Comparison of ENCODE assay signal across 9 mouse cellular contexts in the genomic region with DNA sequence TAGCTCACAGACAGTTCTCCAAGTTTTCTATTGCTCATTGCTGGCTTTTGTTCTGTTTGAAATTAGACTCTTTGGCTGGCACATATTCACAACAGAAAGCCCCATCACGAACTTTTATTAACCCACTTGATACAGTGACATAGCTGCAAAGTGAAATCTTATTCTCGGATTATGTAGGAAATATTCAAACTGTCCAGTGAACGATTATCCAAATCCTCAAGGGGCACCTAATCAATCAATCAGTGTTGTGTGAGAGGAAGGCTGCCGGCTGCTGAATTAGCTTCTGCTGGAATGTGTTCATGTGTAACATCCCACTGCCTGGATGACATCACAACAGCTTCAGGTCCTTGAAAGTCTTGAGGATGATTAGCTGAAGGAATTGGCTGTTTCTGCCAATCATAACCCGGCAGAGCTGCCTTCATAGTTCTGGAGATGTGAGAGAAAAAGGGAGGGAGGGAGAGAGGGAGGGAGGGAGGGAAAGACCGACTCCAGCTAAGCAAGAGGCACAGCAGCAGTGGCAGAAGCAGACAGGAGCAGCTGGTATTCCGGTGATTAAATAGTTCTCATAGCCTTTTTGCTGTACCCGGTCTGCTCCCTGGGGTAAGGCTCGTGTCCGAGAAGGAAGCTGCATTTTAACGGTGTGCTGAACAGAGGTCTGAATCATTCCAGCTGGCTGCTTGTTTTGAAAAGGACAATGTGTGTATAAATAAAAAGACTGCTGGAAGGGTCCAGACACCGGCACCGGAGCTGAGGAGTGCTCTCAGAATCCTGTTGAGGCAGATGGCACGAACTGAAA. TPM values are rescaled to one million over a fixed set of nuclear protein-coding genes. Genes with fewer than 3 reads are reported as not detected.
DNase-seq lines count a peak whose midpoint lies in the region; ATAC-seq and TF ChIP-seq lines count a peak whose summit lies in the region.
"Had no signal": no experiment of that assay in that cellular context is flagged by ENCODE, and none has a peak within 500 bp of the region (broad histone marks: within the 10 kb centered on the region; RNA-seq: fewer than 3 reads in every experiment).

Gene Ndst4 (plus strand): TSS at position 476 of the 796 bp plus-strand sequence.

- no peaks in the 10 kb centered on the region for H3K4me1 ChIP-seq in heart, postnatal 0 days (ENCODE audit: control insufficient read depth, insufficient read depth)
- no peaks in the 10 kb centered on the region for H3K4me1 ChIP-seq in embryonic facial prominence, embryonic 11.5 days (ENCODE audit: control insufficient read depth, insufficient read depth, low read length)
- 0 out of 2 replicates have a peak, but pooled peaks cover 5% of the 10 kb centered on the region for H3K4me1 ChIP-seq in hindbrain, embryonic 15.5 days (replicated peaks)
- H3K4me1 ChIP-seq in limb, embryonic 11.5 days (ENCODE audit: control insufficient read depth, insufficient read depth, low read length), result no peaks in the 10 kb centered on the region; the same call in 1 of the 2 replicates
- H3K4me1 ChIP-seq: liver, embryonic 13.5 days had no signal

- H3K36me3 ChIP-seq in heart, postnatal 0 days (replicated peaks; ENCODE audit: control insufficient read depth, insufficient read depth, low read length), result no peaks in the 10 kb centered on the region
- no peaks in the 10 kb centered on the region for H3K36me3 ChIP-seq in embryonic facial prominence, embryonic 11.5 days (replicated peaks; ENCODE audit: control insufficient read depth, insufficient read depth, low read depth, low read length)
- no peaks in the 10 kb centered on the region for H3K36me3 ChIP-seq in hindbrain, embryonic 15.5 days
- H3K36me3 ChIP-seq in limb, embryonic 11.5 days (ENCODE audit: control insufficient read depth, insufficient read depth, low read length), result no peaks in the 10 kb centered on the region
- H3K36me3 ChIP-seq in myocyte (ENCODE audit: control insufficient read depth, insufficient read depth), result no peaks in the 10 kb centered on the region
- H3K36me3 ChIP-seq: liver, embryonic 13.5 days had no signal

- no peak for ATAC-seq in heart, postnatal 0 days (ENCODE audit: insufficient read depth, low read depth)
- peak; percentile 90 for ATAC-seq in embryonic facial prominence, embryonic 11.5 days (replicated peaks; ENCODE audit: insufficient number of reproducible peaks, low FRiP score, low TSS enrichment, low read depth)
- ATAC-seq in hindbrain, embryonic 15.5 days (ENCODE audit: low FRiP score, low read depth), result peak; percentile 96
- peak; percentile 77 for ATAC-seq in limb, embryonic 11.5 days (ENCODE audit: insufficient number of reproducible peaks, low FRiP score, low TSS enrichment, low read depth)
- ATAC-seq in inflammation-experienced regulatory T-cells, adult 6 months, result no peak

- H3K79me2 ChIP-seq in myocyte (ENCODE audit: control insufficient read depth, insufficient read depth), result no peaks in the 10 kb centered on the region

- H3ac ChIP-seq in myocyte (ENCODE audit: control insufficient read depth, insufficient read length), result no peak within 1 kb of the TSS

- H3K27me3 ChIP-seq in heart, postnatal 0 days (ENCODE audit: control insufficient read depth, insufficient read depth, low read length), result no peaks in the 10 kb centered on the region
- H3K27me3 ChIP-seq in embryonic facial prominence, embryonic 11.5 days (ENCODE audit: control insufficient read depth, insufficient read depth, low read length), result no peaks in the 10 kb centered on the region
- H3K27me3 ChIP-seq in hindbrain, embryonic 15.5 days, result no peaks in the 10 kb centered on the region
- no peaks in the 10 kb centered on the region for H3K27me3 ChIP-seq in limb, embryonic 11.5 days (ENCODE audit: control insufficient read depth, insufficient read depth, low read length)
- H3K27me3 ChIP-seq in myocyte (ENCODE audit: control insufficient read depth, insufficient read depth, insufficient read length), result no peaks in the 10 kb centered on the region
- H3K27me3 ChIP-seq: liver, embryonic 13.5 days had no signal

- no peak for TF ChIP-seq EP300 in heart, postnatal 0 days (IDR thresholded peaks at IDR 0.05; ENCODE audit: low read depth)

- peak within 1 kb of the TSS; percentile 32 for H3K9ac ChIP-seq in heart, postnatal 0 days (replicated peaks; ENCODE audit: low read depth, low read length)
- H3K9ac ChIP-seq in embryonic facial prominence, embryonic 11.5 days (replicated peaks; ENCODE audit: low read length), result no peak within 1 kb of the TSS
- H3K9ac ChIP-seq in hindbrain, embryonic 15.5 days, result peak within 1 kb of the TSS; percentile 52
- no peak within 1 kb of the TSS for H3K9ac ChIP-seq in limb, embryonic 11.5 days (ENCODE audit: low read length)
- H3K9ac ChIP-seq: liver, embryonic 13.5 days had no signal

- peak within 1 kb of the TSS; percentile 59 for H3K4me2 ChIP-seq in heart, postnatal 0 days (ENCODE audit: low read depth, low read length)
- H3K4me2 ChIP-seq in embryonic facial prominence, embryonic 11.5 days (ENCODE audit: low read depth, low read length), result peak within 1 kb of the TSS; percentile 29; the same call in 1 of the 2 replicates
- H3K4me2 ChIP-seq in hindbrain, embryonic 15.5 days, result peak within 1 kb of the TSS; percentile 64
- H3K4me2 ChIP-seq in limb, embryonic 11.5 days (ENCODE audit: low read depth, severe bottlenecking), result peak within 1 kb of the TSS; percentile 31
- peak within 1 kb of the TSS; percentile 87 for H3K4me2 ChIP-seq in myocyte (ENCODE audit: low read depth)
- H3K4me2 ChIP-seq: liver, embryonic 13.5 days had no signal

- peak within 1 kb of the TSS; percentile 44 for H3K4me3 ChIP-seq in heart, postnatal 0 days (ENCODE audit: low read depth, low read length)
- H3K4me3 ChIP-seq in embryonic facial prominence, embryonic 11.5 days (ENCODE audit: low read depth, low read length), result peak within 1 kb of the TSS; percentile 17
- peak within 1 kb of the TSS; percentile 51 for H3K4me3 ChIP-seq in hindbrain, embryonic 15.5 days
- H3K4me3 ChIP-seq in limb, embryonic 11.5 days (ENCODE audit: low read depth, low read length), result peak within 1 kb of the TSS; percentile 1; the same call in 1 of the 2 replicates
- H3K4me3 ChIP-seq in myocyte, result peak within 1 kb of the TSS; percentile 38
- H3K4me3 ChIP-seq: liver, embryonic 13.5 days had no signal

- 12% methylated on average over 14 of the region's 14 CpGs for WGBS in heart, postnatal 0 days
- WGBS in embryonic facial prominence, embryonic 11.5 days, result 15% methylated on average over 14 of the region's 14 CpGs
- WGBS in hindbrain, embryonic 15.5 days, result 5% methylated on average over 14 of the region's 14 CpGs
- WGBS in limb, embryonic 11.5 days, result 18% methylated on average over 14 of the region's 14 CpGs

- no peak within 1 kb of the TSS for H3K27ac ChIP-seq in heart, postnatal 0 days (ENCODE audit: low read depth)
- H3K27ac ChIP-seq in embryonic facial prominence, embryonic 11.5 days (replicated peaks; ENCODE audit: low read depth, low read length), result no peak within 1 kb of the TSS
- peak within 1 kb of the TSS; percentile 79 for H3K27ac ChIP-seq in hindbrain, embryonic 15.5 days (replicated peaks)
- H3K27ac ChIP-seq in limb, embryonic 11.5 days (replicated peaks; ENCODE audit: low read depth, low read length), result no peak within 1 kb of the TSS
- H3K27ac ChIP-seq: liver, embryonic 13.5 days had no signal

- peak; percentile 23 for TF ChIP-seq POLR2A in myocyte (IDR thresholded peaks at IDR 0.05; ENCODE audit: insufficient read length, low read depth)

- H3K9me3 ChIP-seq in heart, postnatal 0 days (replicated peaks; ENCODE audit: control insufficient read depth, low read length), result no peaks in the 10 kb centered on the region
- no peaks in the 10 kb centered on the region for H3K9me3 ChIP-seq in embryonic facial prominence, embryonic 11.5 days (replicated peaks; ENCODE audit: control insufficient read depth, low read length)
- no peaks in the 10 kb centered on the region for H3K9me3 ChIP-seq in hindbrain, embryonic 15.5 days
- no peaks in the 10 kb centered on the region for H3K9me3 ChIP-seq in limb, embryonic 11.5 days (ENCODE audit: control insufficient read depth, low read length)
- H3K9me3 ChIP-seq: liver, embryonic 13.5 days had no signal

- intact Hi-C loops in heart, postnatal 14 days (cut with DNase I), result no loop called here

- DNase-seq in heart, postnatal 0 days (ENCODE audit: low spot score), result peak; percentile 21
- no peak for DNase-seq in heart, postnatal 14 days
- peak; percentile 38 for DNase-seq in embryonic facial prominence, embryonic 11.5 days (ENCODE audit: low spot score)
- peak; percentile 58 for DNase-seq in limb, embryonic 11.5 days (ENCODE audit: low spot score)
- DNase-seq in thymus, postnatal 36 days, result no peak
- DNase-seq: liver, embryonic 13.5 days had no signal

- TF ChIP-seq CTCF in heart, postnatal 0 days (IDR thresholded peaks at IDR 0.05; ENCODE audit: low read depth), result no peak

TF ChIP-seq in myocyte, 11 proteins besides CTCF, POLR2A, EP300 and RAD21:
- no peak for TF ChIP-seq TCF3 (IDR thresholded peaks at IDR 0.05; ENCODE audit: insufficient read length, low read depth)
- TF ChIP-seq SRF (IDR thresholded peaks at IDR 0.05; ENCODE audit: control insufficient read depth, insufficient read length, low read depth), result no peak
- TF ChIP-seq E2F4 (IDR thresholded peaks at IDR 0.05; ENCODE audit: insufficient read depth), result no peak
- no peak for TF ChIP-seq USF1 (IDR thresholded peaks at IDR 0.05; ENCODE audit: low read depth)
- peak; percentile 17 to 52 (median 49) for TF ChIP-seq MYOD1 (IDR thresholded peaks at IDR 0.05; ENCODE audit: control insufficient read depth in 1 of 3, insufficient read length in 2 of 3, low read depth in 2 of 3)
- no peak for TF ChIP-seq POLR2AphosphoS2 (IDR thresholded peaks at IDR 0.05; ENCODE audit: insufficient read length, low read depth)
- TF ChIP-seq CEBPB (IDR thresholded peaks at IDR 0.05; ENCODE audit: insufficient read depth, poor library complexity, severe bottlenecking), result no peak

RNA-seq across cellular contexts. Expression of gene Ndst4, which starts in this region (rescaled TPM):
- 0.53 and 0.81 TPM in 2 replicates for total RNA-seq in heart, postnatal 0 days (2014; rRNA removed; ENCODE audit: low replicate concordance)
- 0.10 and 0.11 TPM in 2 replicates for polyA plus RNA-seq in heart, postnatal 0 days (2015; fragmentation: Nextera tagmentation; extraction: Ambion mirVana)
- total RNA-seq in heart, postnatal 14 days (2021), result not detected
- 0.20 and 0.75 TPM in 2 replicates for polyA plus RNA-seq in embryonic facial prominence, embryonic 11.5 days (2014; fragmentation: Nextera tagmentation; extraction: Ambion mirVana)
- polyA plus RNA-seq in hindbrain, embryonic 15.5 days (2015; fragmentation: Nextera tagmentation; extraction: Ambion mirVana), result 4.0 and 5.4 TPM in 2 replicates
- polyA plus RNA-seq in limb, embryonic 11.5 days (2014; fragmentation: Nextera tagmentation; extraction: Ambion mirVana), result 0.47 and 0.54 TPM in 2 replicates
- polyA plus RNA-seq in myocyte (2012; fragmentation: generic; extraction: Trizol), result 0.53 TPM
- not detected for polyA plus RNA-seq in inflammation-experienced regulatory T-cells, adult 6 months (2017; shearing (Covaris generic))
- polyA plus RNA-seq: liver, embryonic 13.5 days had no signal

Comparison
In these comparisons a context has a peak if more than half of its experiments do, and no peak if none do; other contexts are left out.
1. Peak in DNase-seq, H3K4me3 ChIP-seq, H3K9ac ChIP-seq and H3K4me2 ChIP-seq in heart, postnatal 0 days; RNA of the gene not detected or under 1 TPM.
2. Peak in DNase-seq, ATAC-seq, H3K4me3 ChIP-seq and H3K4me2 ChIP-seq in embryonic facial prominence, embryonic 11.5 days; RNA of the gene not detected or under 1 TPM.
3. Peak in DNase-seq, ATAC-seq, H3K4me3 ChIP-seq and H3K4me2 ChIP-seq in limb, embryonic 11.5 days; RNA of the gene not detected or under 1 TPM.
4. H3K4me2 ChIP-seq: peak in every context shown above with its lines; median percentile 87 in myocyte; 64 in hindbrain, embryonic 15.5 days; 59 in heart, postnatal 0 days; 31 in limb, embryonic 11.5 days; 29 in embryonic facial prominence, embryonic 11.5 days.
5. H3K4me3 ChIP-seq: peak in every context shown above with its lines; median percentile 51 in hindbrain, embryonic 15.5 days; 44 in heart, postnatal 0 days; 38 in myocyte; 17 in embryonic facial prominence, embryonic 11.5 days; 1 in limb, embryonic 11.5 days.